Mouse (Mus musculus) lung, adult 2 months (tissue): ENCODE results near the gene 1700029P11Rik. TPM values are rescaled to one million over a fixed set of nuclear protein-coding genes. Genes with fewer than 3 reads are reported as not detected.
"Not testable (repeated sequence)": the region's sequence is repeated elsewhere in the genome, so short reads cannot be mapped to it uniquely, and the experiment has no call there.

Experiments used
- DNase-seq: peaks from one replicate; pipeline ENCODE4 v3.0.0; 2022
- H3K4me1 ChIP-seq: fragments of 200-500 bp; 2 replicates; pipeline ENCODE4 v1.6.1; 2011; ENCODE audit warnings: low read length; ENCODE audit not compliant: control insufficient read depth, insufficient read depth
- H3K4me3 ChIP-seq: fragments of 200-500 bp; replicated peaks from 2 replicates; pipeline ENCODE3; 2011; ENCODE audit warnings: low read depth, mild to moderate bottlenecking, control low read depth, low read length; ENCODE audit errors: extremely low read depth
- CTCF ChIP-seq: fragments of 200-500 bp; IDR thresholded peaks from 2 replicates; pipeline ENCODE4 v1.5.1; 2011; ENCODE audit warnings: mild to moderate bottlenecking, low read length, control low read depth; ENCODE audit not compliant: insufficient read depth
- POLR2A ChIP-seq: fragments of 200-500 bp; IDR thresholded peaks from 2 replicates; pipeline ENCODE4 v1.6.1; 2011; ENCODE audit warnings: low read depth, mild to moderate bottlenecking, control low read depth, low read length, borderline replicate concordance; ENCODE audit errors: extremely low read depth
- WGBS: fragments of 180-500 bp; shearing (Covaris S2); methylation state at CpG from one replicate; pipeline ENCODE4 v1.1.7; 2018; 5-methylcytosine and 5-hydroxymethylcytosine counted together
- polyA plus RNA-seq: library from polyadenylated mRNA; depleted of rRNA; stranded (reverse); fragments of >200 nt; gene quantifications from 2 replicates; pipeline ENCODE4 v1.2.3, GENCODE M21; 2012

The 1700029P11Rik gene
- polyA plus RNA-seq, 1 experiment: not detected

DNA sequence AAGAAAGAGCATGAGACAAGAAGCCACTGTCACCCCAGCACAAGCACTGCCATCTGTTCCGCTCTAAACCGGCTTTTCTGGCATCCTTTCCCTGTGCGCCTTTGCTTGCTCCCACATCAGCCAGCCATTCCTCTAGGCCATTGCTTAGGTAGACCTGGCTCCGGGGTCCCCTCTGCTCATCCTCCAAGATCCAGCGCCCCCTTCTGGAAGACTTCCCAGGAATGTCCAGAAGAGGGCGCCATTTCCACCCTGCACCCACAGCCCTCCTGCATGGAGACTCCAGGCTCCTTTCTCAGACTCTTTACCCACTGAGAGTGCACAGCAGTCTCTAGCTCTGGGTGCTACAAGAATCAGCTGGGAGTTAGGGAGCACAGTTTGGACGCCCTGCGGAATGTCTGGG is 23.9 kb upstream of the 1700029P11Rik start:
- 63% methylated on average over 8 of the region's 8 CpGs for WGBS

DNA sequence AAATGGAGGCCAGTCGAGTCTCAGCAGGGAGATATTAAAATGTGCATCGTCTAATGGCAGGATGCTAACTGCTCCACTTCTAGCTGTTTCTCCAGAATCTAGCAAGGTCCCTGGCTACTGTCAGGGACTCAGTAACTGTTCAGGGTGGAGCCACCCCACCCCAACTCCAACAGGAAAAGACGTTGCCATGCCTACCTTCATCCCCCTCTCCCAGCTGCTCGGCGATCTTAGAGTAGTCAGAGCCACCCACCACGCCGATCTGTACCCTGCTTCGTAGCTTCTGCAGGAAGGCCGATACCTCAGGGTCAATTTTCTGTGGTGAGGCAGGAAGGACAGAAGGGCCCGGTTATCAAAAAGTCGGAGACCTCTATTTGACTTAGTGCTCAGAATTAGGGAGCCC is 22.7 kb upstream of the 1700029P11Rik start:
- Histone ChIP-seq H3K4me3 (no peak overlapping the region), H3K4me1 (no peaks in the 10 kb centered on the region)
- 87% methylated on average over 11 of the region's 11 CpGs for WGBS
- no peak for DNase-seq
- no peak for TF ChIP-seq CTCF
- TF ChIP-seq POLR2A: no peak

More for the DNA sequence above, 23.9 kb upstream of the 1700029P11Rik start:
- H3K4me3 ChIP-seq: no peak overlapping the region
- no peaks in the 10 kb centered on the region for H3K4me1 ChIP-seq
- peak; percentile 31 for DNase-seq
- TF ChIP-seq CTCF (peak; percentile 60), POLR2A (no peak)

DNA sequence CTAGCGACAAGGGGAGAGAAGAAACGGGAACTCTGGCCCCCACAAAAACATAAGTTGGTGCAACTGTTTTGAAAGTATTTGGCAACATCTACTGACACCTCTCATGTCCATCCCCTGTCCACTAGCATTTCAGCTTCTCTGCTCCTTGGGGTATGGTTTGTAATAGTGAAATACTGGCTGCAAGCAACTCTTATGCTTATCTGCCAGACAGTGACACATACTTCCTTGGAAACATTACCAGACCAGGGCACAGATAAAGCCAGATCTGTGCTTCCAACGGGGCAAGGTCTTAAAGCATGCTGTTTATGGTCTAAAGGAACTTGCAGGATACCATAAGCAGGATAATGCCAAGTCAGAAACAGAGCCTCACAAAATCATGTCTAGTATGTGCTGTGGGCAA is 21.4 kb upstream of the 1700029P11Rik start:
- DNase-seq: no peak
- H3K4me3 ChIP-seq: no peak overlapping the region
- TF ChIP-seq POLR2A (no peak), CTCF (no peak)
- H3K4me1 ChIP-seq: no peaks in the 10 kb centered on the region
- WGBS: 68% methylated on average over 3 of the region's 3 CpGs

DNA sequence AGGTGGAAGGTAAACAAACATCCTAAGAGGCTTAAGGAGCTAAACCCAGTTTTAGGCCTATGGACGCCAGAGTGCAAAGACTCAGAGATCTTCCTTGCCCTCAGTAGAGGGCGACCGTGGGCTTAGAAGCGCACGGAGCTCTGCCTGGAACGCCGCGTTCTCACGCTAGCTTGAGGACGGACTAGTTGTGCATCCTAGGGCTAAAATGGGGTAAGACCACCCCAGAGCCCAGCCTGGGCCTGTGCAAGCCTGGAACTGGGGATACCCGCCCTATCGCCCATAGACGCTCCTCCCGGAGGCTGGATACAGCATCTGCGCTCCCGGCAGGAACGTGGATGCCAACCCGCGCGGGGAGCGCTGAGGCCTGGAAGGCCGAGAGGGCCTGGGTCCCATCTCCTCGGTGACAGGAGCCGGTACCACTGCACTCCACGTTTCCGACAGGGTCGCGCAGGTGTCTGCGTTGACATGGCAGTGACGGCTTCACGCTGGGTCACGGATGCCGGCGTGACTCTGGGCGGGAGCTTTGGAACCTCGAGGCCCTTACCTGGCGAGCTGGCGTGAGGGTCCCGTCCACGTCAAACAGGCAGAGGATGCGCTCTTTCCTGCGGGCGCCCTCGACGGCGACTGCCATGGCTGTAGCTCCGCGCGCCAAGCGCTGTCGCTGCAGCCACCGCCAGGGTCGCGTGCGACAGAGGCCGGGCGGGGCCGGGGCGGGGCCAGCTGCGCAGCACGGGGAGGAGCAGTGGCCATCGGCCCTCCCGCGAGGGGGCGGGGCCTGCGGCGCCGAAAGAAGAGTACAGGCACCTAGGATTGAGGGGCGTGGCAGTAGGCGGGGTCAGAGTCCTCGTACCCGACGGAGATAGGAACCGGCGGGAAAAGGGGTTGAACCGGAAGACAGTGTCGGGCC is 19.9 kb upstream of the 1700029P11Rik start, which contains the start of gene Pmm1:
Gene Pmm1, minus strand, starts transcription at position 760 of the 907 bp plus-strand sequence.
- H3K4me1 ChIP-seq: no peaks in the 10 kb centered on the region
- peak within 1 kb of the TSS; percentile 65 for H3K4me3 ChIP-seq
- peak; percentile 85 for TF ChIP-seq CTCF
- TF ChIP-seq POLR2A: peak; percentile 44; the same call in 1 of the 2 replicates
- DNase-seq: peak; percentile 98
- WGBS: under 1% methylated on average over 77 of the region's 77 CpGs

DNA sequence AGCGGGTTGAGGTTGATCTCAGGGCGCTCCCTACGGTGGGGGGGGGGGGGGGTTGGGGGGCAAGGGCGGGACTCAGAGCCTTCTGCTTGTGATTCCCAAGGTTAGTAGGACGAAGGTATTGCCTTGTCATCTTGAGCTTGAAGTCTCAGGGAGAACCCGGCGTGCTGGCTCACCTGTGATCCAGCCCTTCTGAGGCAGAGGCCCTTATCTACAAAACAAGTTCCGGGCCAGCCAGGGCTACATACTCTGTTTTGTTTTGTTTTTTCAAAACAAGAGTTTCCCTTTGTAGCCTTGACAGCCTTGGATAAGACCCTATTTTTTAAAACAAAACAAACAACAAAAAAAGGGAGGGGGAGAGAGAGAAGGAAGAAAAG is 19.3 kb upstream of the 1700029P11Rik start:
- WGBS: 3% methylated on average over 8 of the region's 8 CpGs
- peak overlapping the region; percentile 55 for H3K4me3 ChIP-seq
- no peak for DNase-seq
- TF ChIP-seq POLR2A (no peak), CTCF (no peak)
- H3K4me1 ChIP-seq: no peaks in the 10 kb centered on the region

DNA sequence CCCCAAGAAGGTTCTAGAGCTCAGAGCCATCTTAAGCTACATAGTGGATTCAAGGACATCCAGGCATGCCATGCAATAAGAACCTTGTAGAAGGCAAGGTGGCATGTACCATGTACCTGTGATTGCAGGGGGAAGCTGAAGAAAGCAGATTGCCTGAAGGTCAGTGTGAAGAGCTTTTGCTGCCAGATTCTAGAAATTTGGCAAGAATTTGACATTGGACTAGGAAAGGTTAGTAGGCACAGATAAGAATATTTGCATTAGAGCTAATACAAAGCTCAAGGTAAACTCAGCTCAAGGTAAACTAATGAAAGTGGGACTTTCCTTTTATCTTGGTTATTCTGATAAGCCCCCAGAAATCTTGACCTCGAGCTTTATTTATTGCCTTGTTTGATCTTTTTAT is 16.1 kb upstream of the 1700029P11Rik start:
- no peaks in the 10 kb centered on the region for H3K4me1 ChIP-seq
- 33% methylated on average over 1 of the region's 1 CpGs for WGBS
- DNase-seq: no peak
- H3K4me3 ChIP-seq: no peak overlapping the region
- TF ChIP-seq CTCF: no peak
- no peak for TF ChIP-seq POLR2A

DNA sequence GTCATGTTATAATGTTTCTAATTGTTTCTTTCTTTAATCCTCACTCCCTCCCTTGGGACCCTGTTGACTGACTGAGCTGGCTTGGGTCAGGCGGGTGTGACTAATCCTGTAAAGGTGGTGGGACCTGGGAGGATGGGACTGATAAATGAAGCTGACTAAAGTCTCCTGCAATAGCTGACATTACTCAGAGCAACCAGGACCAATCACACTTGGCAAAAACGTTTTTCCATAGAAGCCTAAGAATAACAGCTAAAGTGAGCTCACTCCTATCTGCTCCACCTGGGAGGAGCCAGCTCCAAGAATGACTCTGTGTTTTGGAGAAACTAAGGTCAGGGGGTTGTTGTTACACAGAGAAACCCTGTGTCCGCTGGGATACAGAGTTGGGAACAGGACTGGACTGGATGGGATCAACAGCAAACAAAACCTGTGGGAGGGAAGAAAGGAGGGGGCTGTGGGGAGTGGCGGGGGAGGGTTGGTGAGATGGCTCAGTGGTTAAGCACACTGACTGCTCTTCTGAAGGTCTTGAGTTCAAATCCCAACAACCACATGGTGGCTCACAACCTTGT is 15.3 kb upstream of the 1700029P11Rik start:
- no peak overlapping the region for H3K4me3 ChIP-seq
- TF ChIP-seq CTCF: no peak
- no peak for TF ChIP-seq POLR2A
- 63% methylated on average over 4 of the region's 4 CpGs for WGBS
- no peak for DNase-seq
- no peaks in the 10 kb centered on the region for H3K4me1 ChIP-seq

DNA sequence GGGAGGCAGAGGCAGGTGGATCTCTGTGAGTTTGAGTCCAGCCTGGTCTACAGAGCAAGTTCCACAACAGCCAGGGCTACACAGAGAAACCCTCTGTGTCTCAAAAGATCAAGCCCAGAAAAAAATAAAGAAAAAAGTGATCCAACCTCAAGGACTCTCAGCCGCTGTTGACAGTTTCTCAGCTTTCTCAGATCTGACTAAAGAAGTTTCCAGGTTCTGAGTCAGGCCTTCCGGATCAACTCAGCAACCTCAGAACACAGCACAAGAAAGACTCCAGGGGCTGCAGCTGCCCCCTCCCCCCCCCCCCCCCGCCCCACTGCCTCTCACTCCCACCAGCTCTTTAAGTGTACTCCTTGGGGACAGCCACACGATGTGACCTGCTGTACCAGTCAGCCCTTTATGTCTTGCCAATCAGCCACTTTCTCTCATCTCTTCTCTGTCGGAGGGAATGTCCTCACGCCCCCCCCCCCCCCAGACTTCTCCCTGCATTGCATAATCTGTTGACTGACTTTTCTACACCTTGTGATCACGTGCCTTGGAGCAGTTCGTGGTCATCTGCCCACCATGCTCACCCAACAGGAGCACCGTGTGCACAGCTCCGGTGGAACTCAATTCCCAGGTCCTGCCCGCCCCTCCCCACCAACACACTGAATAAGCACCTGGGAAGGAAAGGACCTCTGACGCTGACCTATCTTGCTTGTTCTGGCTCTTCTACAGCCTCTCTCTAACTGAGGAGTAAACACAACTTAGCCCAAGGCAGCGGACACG is 14.1 kb upstream of the 1700029P11Rik start:
- no peaks in the 10 kb centered on the region for H3K4me1 ChIP-seq
- no peak for DNase-seq
- WGBS: 56% methylated on average over 13 of the region's 14 CpGs
- TF ChIP-seq CTCF: no peak
- TF ChIP-seq POLR2A: no peak
- H3K4me3 ChIP-seq: no peak overlapping the region

DNA sequence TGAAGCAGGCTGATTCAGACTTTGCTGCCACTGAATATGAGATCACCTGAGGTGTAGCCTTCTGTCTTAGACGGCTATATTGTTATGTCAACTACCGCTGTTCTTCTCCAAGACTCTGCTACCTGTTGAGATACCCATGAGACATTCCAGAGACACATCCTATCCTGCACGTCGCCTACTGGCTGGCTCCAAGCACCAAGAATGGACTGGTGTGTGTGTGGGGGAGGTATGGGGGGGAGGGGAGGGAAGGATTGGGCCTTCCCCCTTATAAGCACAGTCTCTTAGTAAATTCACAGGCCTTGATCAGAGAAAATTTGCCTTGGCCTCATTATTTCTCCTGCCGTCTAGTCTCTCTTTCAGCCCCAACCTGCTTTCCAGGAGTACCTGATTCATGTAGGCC is 12.5 kb upstream of the 1700029P11Rik start:
- H3K4me1 ChIP-seq: no peaks in the 10 kb centered on the region
- WGBS: 84% methylated on average over 5 of the region's 5 CpGs
- no peak overlapping the region for H3K4me3 ChIP-seq
- TF ChIP-seq POLR2A (no peak), CTCF (no peak)
- no peak for DNase-seq

DNA sequence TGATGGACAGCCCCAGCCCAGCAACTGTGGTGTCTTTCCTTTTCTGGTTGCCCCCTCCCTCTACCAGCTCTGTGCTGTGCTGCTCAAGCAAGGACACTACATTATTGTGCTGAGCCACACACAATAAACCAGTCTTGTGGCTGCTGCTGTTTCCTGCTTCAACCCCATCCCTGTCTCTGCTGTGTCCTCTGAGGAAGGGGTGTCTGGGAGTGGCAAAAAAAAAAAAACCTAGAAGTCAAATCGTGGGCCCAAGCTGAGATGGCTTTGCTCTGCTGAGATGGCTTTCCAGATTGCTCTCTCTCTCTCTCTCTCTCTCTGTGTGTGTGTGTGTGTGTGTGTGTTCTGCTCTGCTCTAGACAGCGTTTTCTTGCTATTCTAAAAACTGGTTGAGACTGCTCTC is 11.9 kb upstream of the 1700029P11Rik start:
- DNase-seq: no peak
- 43% methylated on average over 2 of the region's 2 CpGs for WGBS
- no peak for TF ChIP-seq CTCF
- no peak for TF ChIP-seq POLR2A
- no peak overlapping the region for H3K4me3 ChIP-seq
- H3K4me1 ChIP-seq: no peaks in the 10 kb centered on the region

DNA sequence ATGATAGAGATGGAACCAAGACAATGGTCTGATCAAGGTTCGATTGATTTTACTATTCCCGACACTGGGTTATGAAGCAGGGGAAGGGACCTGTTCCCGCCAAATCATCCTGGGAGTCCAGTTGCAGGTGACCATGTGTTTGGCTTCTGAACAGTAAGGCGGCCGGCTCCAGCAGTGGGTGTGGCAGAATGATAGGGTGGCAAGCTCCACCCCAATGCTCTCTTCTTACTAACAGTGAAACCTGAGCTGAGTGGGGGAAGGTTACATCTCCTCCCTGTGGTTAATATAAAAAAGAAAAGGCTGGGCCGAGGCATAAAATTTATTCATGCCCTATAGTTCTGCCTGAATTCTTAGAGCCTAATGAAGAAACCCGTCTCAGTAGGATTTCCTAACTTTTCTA is 11.2 kb upstream of the 1700029P11Rik start:
- H3K4me1 ChIP-seq: no peaks in the 10 kb centered on the region
- WGBS: 58% methylated on average over 7 of the region's 7 CpGs
- no peak for TF ChIP-seq POLR2A
- no peak for TF ChIP-seq CTCF
- no peak for DNase-seq
- no peak overlapping the region for H3K4me3 ChIP-seq

DNA sequence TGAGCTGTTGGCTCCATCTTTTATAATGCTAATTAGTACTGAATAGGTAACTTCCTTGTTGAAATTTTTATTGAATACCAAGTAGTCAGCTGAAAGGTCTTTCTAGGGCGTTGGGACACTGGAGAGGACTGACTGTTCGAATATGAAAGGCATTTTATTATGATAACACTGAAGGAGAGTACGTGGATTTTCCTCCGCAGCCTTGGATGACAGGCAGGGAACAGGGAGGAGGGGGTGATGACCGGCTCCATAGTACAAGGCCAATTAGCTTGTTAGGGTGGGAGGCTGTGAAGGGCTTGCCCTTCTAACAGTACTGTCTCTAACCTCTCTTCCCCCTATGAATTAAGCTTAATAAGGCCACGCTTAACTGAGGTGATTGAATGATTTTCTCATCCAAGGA is 10.7 kb upstream of the 1700029P11Rik start:
- H3K4me1 ChIP-seq, DNase-seq, H3K4me3 ChIP-seq: not testable (repeated sequence)
- WGBS: 63% methylated on average over 6 of the region's 6 CpGs

DNA sequence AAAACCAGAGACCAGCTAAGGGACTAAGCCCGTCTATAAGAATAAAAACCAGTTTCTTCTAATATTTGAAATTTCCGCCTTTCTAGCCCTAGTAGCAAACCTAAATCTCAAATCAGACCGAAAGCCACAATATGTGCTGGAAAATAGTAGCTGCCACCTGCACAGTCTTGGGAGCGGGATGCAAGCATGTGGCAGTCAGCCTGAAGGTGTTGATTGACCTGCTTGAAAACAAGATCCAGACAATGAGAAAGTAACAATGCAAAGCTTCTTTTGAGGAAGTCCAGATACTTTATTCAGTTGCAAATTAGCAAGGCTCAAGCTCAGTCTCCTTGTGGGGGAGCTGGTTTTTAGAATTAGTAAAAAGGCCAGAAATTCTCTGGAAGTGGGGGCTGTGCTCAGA is 9.8 kb upstream of the 1700029P11Rik start:
- DNase-seq, H3K4me1 ChIP-seq, H3K4me3 ChIP-seq: not testable (repeated sequence)
- 95% methylated on average over 4 of the region's 4 CpGs for WGBS

DNA sequence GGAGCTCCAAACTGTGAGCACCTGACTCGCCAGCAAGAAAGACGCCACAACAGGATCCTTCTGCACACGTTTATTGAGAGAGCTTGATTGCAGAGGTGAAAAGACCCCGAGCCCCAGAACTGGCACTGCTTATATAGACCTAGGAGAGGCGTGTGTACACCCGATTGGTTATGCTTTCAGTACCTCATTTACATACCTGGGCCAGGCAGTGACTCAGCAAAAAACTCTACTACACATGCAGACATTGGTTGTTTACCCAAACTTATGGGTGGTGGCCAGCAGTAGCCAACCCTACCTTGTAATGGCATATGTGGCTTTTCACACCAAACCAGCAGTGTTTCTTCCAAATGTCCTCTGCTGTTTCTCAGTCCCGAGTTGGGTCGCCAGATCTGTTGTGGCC is 5.2 kb upstream of the 1700029P11Rik start:
- DNase-seq, H3K4me1 ChIP-seq, H3K4me3 ChIP-seq: not testable (repeated sequence)
- WGBS: 89% methylated on average over 8 of the region's 8 CpGs
